Mouse (Mus musculus) olfactory bulb, adult 2 months (tissue): Measurements from ENCODE around the gene Myo18a.

ENCODE experiments used
- CTCF ChIP-seq: fragments of 200-500 bp; IDR thresholded peaks from 2 replicates; pipeline ENCODE4 v1.5.1; 2012; ENCODE audit warnings: low read depth, mild to moderate bottlenecking, low read length, moderate library complexity; ENCODE audit not compliant: insufficient read depth
- POLR2A ChIP-seq: fragments of 200-500 bp; IDR thresholded peaks from 2 replicates; pipeline ENCODE4 v1.6.1; 2012; ENCODE audit warnings: mild to moderate bottlenecking, low read depth, low read length, moderate library complexity; ENCODE audit not compliant: insufficient read depth

- TF ChIP-seq POLR2A, result no peak
- TF ChIP-seq CTCF, result no peak
Observed at GRCm38 (mm10) chr11:77783211-77783746, 20.2 kb downstream of the Myo18a start.
